ENCODE assay signal across 8 mouse cellular contexts in genomic region chr4:137866206-137866863, GRCm38 (mm10). TPM values are rescaled to one million over a fixed set of nuclear protein-coding genes. Genes with fewer than 3 reads are reported as not detected.
DNase-seq lines count a peak whose midpoint lies in the region; ATAC-seq lines count a peak whose summit lies in the region.

No protein-coding gene starts in this region.

- H3K36me3 ChIP-seq in limb, embryonic 12.5 days = no peaks in the 10 kb centered on the region
- H3K36me3 ChIP-seq in limb, embryonic 10.5 days = 0 out of 2 replicates have a peak, but pooled peaks cover 2% of the 10 kb centered on the region
- H3K36me3 ChIP-seq in hindbrain, embryonic 16.5 days (ENCODE audit: control insufficient read depth, insufficient read depth, low read length) = no peaks in the 10 kb centered on the region

- H3K4me2 ChIP-seq in limb, embryonic 12.5 days = no peak overlapping the region
- H3K4me2 ChIP-seq in hindbrain, embryonic 16.5 days (ENCODE audit: low read length) = peak overlapping the region; percentile 22

- H3K4me1 ChIP-seq in limb, embryonic 12.5 days (replicated peaks) = peaks cover 71% of the 10 kb centered on the region
- peaks cover 90% of the 10 kb centered on the region for H3K4me1 ChIP-seq in limb, embryonic 10.5 days
- H3K4me1 ChIP-seq in hindbrain, embryonic 16.5 days (ENCODE audit: control insufficient read depth, insufficient read depth, low read depth, low read length) = peaks cover 44% of the 10 kb centered on the region

- H3K9me3 ChIP-seq in limb, embryonic 12.5 days = no peaks in the 10 kb centered on the region
- no peaks in the 10 kb centered on the region for H3K9me3 ChIP-seq in limb, embryonic 10.5 days (replicated peaks)
- no peaks in the 10 kb centered on the region for H3K9me3 ChIP-seq in hindbrain, embryonic 16.5 days (ENCODE audit: control insufficient read depth, low read length)

- no peaks in the 10 kb centered on the region for H3K27me3 ChIP-seq in limb, embryonic 12.5 days
- H3K27me3 ChIP-seq in limb, embryonic 10.5 days (ENCODE audit: low read depth, poor library complexity, severe bottlenecking) = no peaks in the 10 kb centered on the region
- H3K27me3 ChIP-seq in hindbrain, embryonic 16.5 days (replicated peaks; ENCODE audit: control insufficient read depth, insufficient read depth, low read length) = no peaks in the 10 kb centered on the region

- ATAC-seq in limb, embryonic 12.5 days (ENCODE audit: insufficient number of reproducible peaks, insufficient read depth, low FRiP score, low TSS enrichment, low read depth) = no peak
- no peak for ATAC-seq in hindbrain, embryonic 16.5 days

- no peak overlapping the region for H3K27ac ChIP-seq in limb, embryonic 12.5 days
- no peak overlapping the region for H3K27ac ChIP-seq in limb, embryonic 10.5 days
- no peak overlapping the region for H3K27ac ChIP-seq in hindbrain, embryonic 16.5 days (ENCODE audit: low read depth, low read length)

- 51% methylated on average over 19 of the region's 19 CpGs for WGBS in limb, embryonic 12.5 days
- 54% methylated on average over 19 of the region's 19 CpGs for WGBS in limb, embryonic 10.5 days
- WGBS in hindbrain, embryonic 16.5 days = 35% methylated on average over 19 of the region's 19 CpGs

- no peak overlapping the region for H3K4me3 ChIP-seq in limb, embryonic 12.5 days (replicated peaks)
- no peak overlapping the region for H3K4me3 ChIP-seq in limb, embryonic 10.5 days
- H3K4me3 ChIP-seq in hindbrain, embryonic 16.5 days (ENCODE audit: low read length) = no peak overlapping the region

- no peak for DNase-seq in limb, embryonic 10.5 days (ENCODE audit: low spot score)
- peak; percentile 49 to 73 for DNase-seq in cerebellum, postnatal 14 days
- peak; percentile 66 for DNase-seq in lung, postnatal 25 days (ENCODE audit: low spot score)
- DNase-seq in spleen, postnatal 4 days (ENCODE audit: low spot score in 2 of 2) = peak; percentile 59 to 75
- DNase-seq in gastrocnemius, adult 18-20 months (ENCODE audit: low spot score) = no peak
- no peak for DNase-seq in frontal cortex, postnatal 25 days (ENCODE audit: low spot score in 2 of 2)

- H3K9ac ChIP-seq in limb, embryonic 12.5 days (replicated peaks) = 0 out of 2 replicates have a peak overlapping the region, but pooled peaks have one; percentile 18
- H3K9ac ChIP-seq in hindbrain, embryonic 16.5 days (ENCODE audit: low read depth, low read length) = no peak overlapping the region

RNA-seq across cellular contexts. Expression of gene Ece1, which starts 4.3 kb away (rescaled TPM):
- polyA plus RNA-seq in limb, embryonic 12.5 days (2016; fragmentation: Nextera tagmentation; extraction: Ambion mirVana) = 23.9 and 24.5 TPM in 2 replicates
- polyA plus RNA-seq in limb, embryonic 10.5 days (2016; fragmentation: Nextera tagmentation; extraction: Ambion mirVana) = 41.1 and 41.4 TPM in 2 replicates
- polyA plus RNA-seq in hindbrain, embryonic 16.5 days (2015; fragmentation: Nextera tagmentation; extraction: Ambion mirVana) = 18.5 and 29.8 TPM in 2 replicates
- total RNA-seq in gastrocnemius, adult 18-20 months (2021) = 10 to 100 TPM; 65.0 to 78.0 TPM

Comparison
In these comparisons a context has a peak if more than half of its experiments do, and no peak if none do; other contexts are left out.
1. DNase-seq: peak in cerebellum, postnatal 14 days (2 of 2), lung, postnatal 25 days (single experiment) and spleen, postnatal 4 days (2 of 2); none in limb, embryonic 10.5 days (single experiment), gastrocnemius, adult 18-20 months (single experiment) and frontal cortex, postnatal 25 days (0 of 2).